Comparison of ENCODE assay signal across 17 mouse cellular contexts in the genomic region with DNA sequence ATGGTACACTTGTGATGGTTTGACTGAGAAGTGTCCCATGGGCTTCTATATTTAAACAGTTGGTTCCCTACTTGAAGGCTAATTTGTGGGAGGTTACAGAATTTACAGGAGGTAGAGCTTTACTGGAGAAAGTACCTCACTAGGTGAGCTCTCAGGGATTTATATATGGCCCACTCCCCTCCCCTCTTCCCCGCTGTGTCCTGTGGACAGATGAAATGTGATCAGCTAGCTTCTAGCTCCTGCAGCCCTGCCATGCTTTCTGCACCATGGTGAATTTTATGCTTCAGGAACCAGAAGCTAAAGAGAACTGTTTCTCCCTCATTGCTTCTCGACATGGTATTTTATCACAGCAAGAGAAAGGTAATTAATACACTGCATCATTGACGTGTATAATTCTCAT. TPM values are rescaled to one million over a fixed set of nuclear protein-coding genes. Genes with fewer than 3 reads are reported as not detected.
"Had no signal": no experiment of that assay in that cellular context is flagged by ENCODE, and none has a peak within 500 bp of the region (broad histone marks: within the 10 kb centered on the region; RNA-seq: fewer than 3 reads in every experiment).

No protein-coding gene starts in this region.

- H3K4me3 ChIP-seq: neural tube, embryonic 13.5 days; neural tube, embryonic 15.5 days; stomach, embryonic 15.5 days had no signal

- H3K4me2 ChIP-seq: neural tube, embryonic 13.5 days; neural tube, embryonic 15.5 days; stomach, embryonic 15.5 days had no signal

- H3K4me1 ChIP-seq: neural tube, embryonic 13.5 days; neural tube, embryonic 15.5 days; stomach, embryonic 15.5 days had no signal

- H3K36me3 ChIP-seq: neural tube, embryonic 13.5 days; neural tube, embryonic 15.5 days; stomach, embryonic 15.5 days had no signal

- H3K27me3 ChIP-seq: neural tube, embryonic 13.5 days; neural tube, embryonic 15.5 days; stomach, embryonic 15.5 days had no signal

- H3K27ac ChIP-seq: neural tube, embryonic 13.5 days; neural tube, embryonic 15.5 days; stomach, embryonic 15.5 days; stomach, postnatal 0 days had no signal

- H3K9ac ChIP-seq: neural tube, embryonic 13.5 days; neural tube, embryonic 15.5 days; stomach, embryonic 15.5 days had no signal

- H3K9me3 ChIP-seq: neural tube, embryonic 13.5 days; neural tube, embryonic 15.5 days; stomach, embryonic 15.5 days had no signal

- DNase-seq: retina, postnatal 1 day; right cerebral cortex, adult 18-20 months; right cerebral cortex, postnatal 14 days; right cerebral cortex, postnatal 25 days; right cerebral cortex, postnatal 4 days; spleen, adult 18-20 months; thymus, adult 18-20 months; thymus, adult 2 months; thymus, postnatal 14 days; thymus, postnatal 25 days; thymus, postnatal 36 days; thymus, postnatal 4 days had no signal

RNA-seq across cellular contexts. Expression of gene Il15, which starts 7.1 kb away (rescaled TPM):
- polyA plus RNA-seq: neural tube, embryonic 14.5 days had no signal
